8 mouse cellular contexts compared by ENCODE assay signal in genomic region chr10:81602741-81603151, GRCm38 (mm10). TPM values are rescaled to one million over a fixed set of nuclear protein-coding genes. Genes with fewer than 3 reads are reported as not detected.
A peak's percentile ranks its signal among the peaks of the same experiment; 100 is the strongest.
DNase-seq lines count a peak whose midpoint lies in the region; ATAC-seq and TF ChIP-seq lines count a peak whose summit lies in the region.

No protein-coding gene starts in this region.

- intact Hi-C loops in left cerebral cortex, postnatal 10 days (cut with DNase I), result loop anchor here (10.0 kb wide), 1 partner anchor 48 kb away; the partner anchor contains the start of gene Aes

- no peak overlapping the region for H3K4me3 ChIP-seq in forebrain, embryonic 15.5 days
- H3K4me3 ChIP-seq in forebrain, embryonic 11.5 days (ENCODE audit: low read depth, low read length), result no peak overlapping the region
- H3K4me3 ChIP-seq in heart, postnatal 0 days (ENCODE audit: low read depth, low read length), result no peak overlapping the region

- peaks cover 12% of the 10 kb centered on the region; the same call in 1 of the 2 replicates for H3K27me3 ChIP-seq in forebrain, embryonic 15.5 days
- peaks cover 33% of the 10 kb centered on the region for H3K27me3 ChIP-seq in forebrain, embryonic 11.5 days (ENCODE audit: control insufficient read depth, insufficient read depth, low read length)
- H3K27me3 ChIP-seq in heart, postnatal 0 days (ENCODE audit: control insufficient read depth, insufficient read depth, low read length), result no peaks in the 10 kb centered on the region

- peak; percentile 73 for TF ChIP-seq CTCF in heart, postnatal 0 days (IDR thresholded peaks at IDR 0.05; ENCODE audit: low read depth)

- no peak for ATAC-seq in forebrain, embryonic 15.5 days (replicated peaks)
- no peak for ATAC-seq in forebrain, embryonic 11.5 days (replicated peaks; ENCODE audit: low FRiP score)
- ATAC-seq in heart, postnatal 0 days (ENCODE audit: insufficient read depth, low read depth), result no peak
- ATAC-seq in megakaryocyte-erythroid progenitor cell, adult 5-6 weeks (replicated peaks; ENCODE audit: low FRiP score, low TSS enrichment, poor library complexity, severe bottlenecking), result peak; percentile 25

- H3K27ac ChIP-seq in forebrain, embryonic 15.5 days (replicated peaks), result peak overlapping the region; percentile 12; the same call in 1 of the 2 replicates
- no peak overlapping the region for H3K27ac ChIP-seq in forebrain, embryonic 11.5 days (ENCODE audit: low read depth, low read length)
- H3K27ac ChIP-seq in heart, postnatal 0 days (ENCODE audit: low read depth), result peak overlapping the region; percentile 22; the same call in 1 of the 2 replicates

- H3K9me3 ChIP-seq in forebrain, embryonic 15.5 days, result no peaks in the 10 kb centered on the region
- no peaks in the 10 kb centered on the region for H3K9me3 ChIP-seq in forebrain, embryonic 11.5 days (ENCODE audit: control insufficient read depth, low read length)
- H3K9me3 ChIP-seq in heart, postnatal 0 days (replicated peaks; ENCODE audit: control insufficient read depth, low read length), result no peaks in the 10 kb centered on the region

- 16% methylated on average over 4 of the region's 4 CpGs for WGBS in forebrain, embryonic 15.5 days
- 26% methylated on average over 4 of the region's 4 CpGs for WGBS in forebrain, embryonic 11.5 days
- WGBS in heart, postnatal 0 days, result 20% methylated on average over 4 of the region's 4 CpGs

- TF ChIP-seq EP300 in heart, postnatal 0 days (IDR thresholded peaks at IDR 0.05; ENCODE audit: low read depth), result no peak

- H3K4me1 ChIP-seq in forebrain, embryonic 15.5 days, result peaks cover 42% of the 10 kb centered on the region
- peaks cover 8% of the 10 kb centered on the region for H3K4me1 ChIP-seq in forebrain, embryonic 11.5 days (replicated peaks; ENCODE audit: control insufficient read depth, insufficient read depth, low read length)
- peaks cover 25% of the 10 kb centered on the region for H3K4me1 ChIP-seq in heart, postnatal 0 days (ENCODE audit: control insufficient read depth, insufficient read depth)

- H3K4me2 ChIP-seq in forebrain, embryonic 15.5 days (replicated peaks), result no peak overlapping the region
- H3K4me2 ChIP-seq in forebrain, embryonic 11.5 days (ENCODE audit: low read depth, low read length, severe bottlenecking), result no peak overlapping the region
- H3K4me2 ChIP-seq in heart, postnatal 0 days (ENCODE audit: low read depth, low read length), result no peak overlapping the region

- no peak overlapping the region for H3K9ac ChIP-seq in forebrain, embryonic 15.5 days (replicated peaks)
- no peak overlapping the region for H3K9ac ChIP-seq in forebrain, embryonic 11.5 days (ENCODE audit: low read length)
- no peak overlapping the region for H3K9ac ChIP-seq in heart, postnatal 0 days (replicated peaks; ENCODE audit: low read depth, low read length)

- no peaks in the 10 kb centered on the region for H3K36me3 ChIP-seq in forebrain, embryonic 15.5 days
- no peaks in the 10 kb centered on the region for H3K36me3 ChIP-seq in forebrain, embryonic 11.5 days (ENCODE audit: control insufficient read depth, insufficient read depth, low read length)
- no peaks in the 10 kb centered on the region for H3K36me3 ChIP-seq in heart, postnatal 0 days (replicated peaks; ENCODE audit: control insufficient read depth, insufficient read depth, low read length)

- DNase-seq in forebrain, embryonic 11.5 days (ENCODE audit: low spot score), result no peak
- DNase-seq in 3T3-L1 (ENCODE audit: low read depth, low spot score) (peak; percentile 78), adipocyte (ENCODE audit: low spot score) (peak; percentile 61)
- DNase-seq in heart, postnatal 0 days (ENCODE audit: low spot score), result peak; percentile 91
- no peak for DNase-seq in left cerebral cortex, postnatal 10 days (ENCODE audit: extremely low spot score in 1 of 2, low spot score in 2 of 2)
- DNase-seq in layer of hippocampus, adult 9-10 months (ENCODE audit: low spot score), result no peak

RNA-seq across cellular contexts. Expression of gene Tle6, which starts 1.9 kb away (rescaled TPM):
- polyA plus RNA-seq in forebrain, embryonic 15.5 days (2015; fragmentation: Nextera tagmentation; extraction: Ambion mirVana), result 3.0 and 4.2 TPM in 2 replicates
- polyA plus RNA-seq in forebrain, embryonic 11.5 days (2014; fragmentation: Nextera tagmentation; extraction: Ambion mirVana), result 3.9 and 7.7 TPM in 2 replicates
- 18.6 and 41.4 TPM in 2 replicates for total RNA-seq in heart, postnatal 0 days (2014; rRNA removed; ENCODE audit: low replicate concordance)
- polyA plus RNA-seq in heart, postnatal 0 days (2015; fragmentation: Nextera tagmentation; extraction: Ambion mirVana), result 19.3 and 23.1 TPM in 2 replicates
- total RNA-seq in megakaryocyte-erythroid progenitor cell, adult 5-6 weeks (2014; fragmentation: Nextera tagmentation), result 7.9 and 14.3 TPM in 2 replicates
- total RNA-seq in megakaryocyte-erythroid progenitor cell, adult 5-6 weeks (2017), result 3.5 and 14.3 TPM in 2 replicates
- total RNA-seq in left cerebral cortex, postnatal 10 days (2021), result 1 to 10 TPM in 1 of 2 experiments, under 1 TPM in 1; 0.93 to 3.0 TPM

RNA-seq across cellular contexts. Expression of gene BC025920, which starts 3.3 kb away (rescaled TPM):
- 3.0 and 3.1 TPM in 2 replicates for polyA plus RNA-seq in forebrain, embryonic 15.5 days (2015; fragmentation: Nextera tagmentation; extraction: Ambion mirVana)
- 1.6 and 2.1 TPM in 2 replicates for polyA plus RNA-seq in forebrain, embryonic 11.5 days (2014; fragmentation: Nextera tagmentation; extraction: Ambion mirVana)
- total RNA-seq in heart, postnatal 0 days (2014; rRNA removed; ENCODE audit: low replicate concordance), result 1.7 and 2.7 TPM in 2 replicates
- polyA plus RNA-seq in heart, postnatal 0 days (2015; fragmentation: Nextera tagmentation; extraction: Ambion mirVana), result 0.38 and 0.44 TPM in 2 replicates
- 3.4 and 4.5 TPM in 2 replicates for total RNA-seq in megakaryocyte-erythroid progenitor cell, adult 5-6 weeks (2014; fragmentation: Nextera tagmentation)
- total RNA-seq in megakaryocyte-erythroid progenitor cell, adult 5-6 weeks (2017), result 2.8 and 4.6 TPM in 2 replicates
- total RNA-seq in left cerebral cortex, postnatal 10 days (2021), result 1 to 10 TPM; 1.9 to 2.2 TPM

RNA-seq across cellular contexts. Expression of gene Sirt6, which starts 24.9 kb away (rescaled TPM):
- 56.5 and 56.7 TPM in 2 replicates for polyA plus RNA-seq in forebrain, embryonic 15.5 days (2015; fragmentation: Nextera tagmentation; extraction: Ambion mirVana)
- 45.0 and 45.5 TPM in 2 replicates for polyA plus RNA-seq in forebrain, embryonic 11.5 days (2014; fragmentation: Nextera tagmentation; extraction: Ambion mirVana)
- 10.9 and 24.7 TPM in 2 replicates for total RNA-seq in heart, postnatal 0 days (2014; rRNA removed; ENCODE audit: low replicate concordance)
- 16.2 and 16.6 TPM in 2 replicates for polyA plus RNA-seq in heart, postnatal 0 days (2015; fragmentation: Nextera tagmentation; extraction: Ambion mirVana)
- total RNA-seq in megakaryocyte-erythroid progenitor cell, adult 5-6 weeks (2014; fragmentation: Nextera tagmentation), result 13.7 and 18.3 TPM in 2 replicates
- 2.1 and 5.5 TPM in 2 replicates for total RNA-seq in megakaryocyte-erythroid progenitor cell, adult 5-6 weeks (2017)
- 10 to 100 TPM; 28.0 to 29.3 TPM for total RNA-seq in left cerebral cortex, postnatal 10 days (2021)

RNA-seq across cellular contexts. Expression of gene Ankrd24, which starts 25.6 kb away (rescaled TPM):
- polyA plus RNA-seq in forebrain, embryonic 15.5 days (2015; fragmentation: Nextera tagmentation; extraction: Ambion mirVana), result 11.5 and 12.6 TPM in 2 replicates
- polyA plus RNA-seq in forebrain, embryonic 11.5 days (2014; fragmentation: Nextera tagmentation; extraction: Ambion mirVana), result 3.9 and 4.1 TPM in 2 replicates
- 48.5 and 54.5 TPM in 2 replicates for total RNA-seq in heart, postnatal 0 days (2014; rRNA removed; ENCODE audit: low replicate concordance)
- 8.9 and 9.1 TPM in 2 replicates for polyA plus RNA-seq in heart, postnatal 0 days (2015; fragmentation: Nextera tagmentation; extraction: Ambion mirVana)
- total RNA-seq in megakaryocyte-erythroid progenitor cell, adult 5-6 weeks (2014; fragmentation: Nextera tagmentation), result 7.7 and 10.4 TPM in 2 replicates
- total RNA-seq in megakaryocyte-erythroid progenitor cell, adult 5-6 weeks (2017), result 2.1 and 3.0 TPM in 2 replicates
- 10 to 100 TPM; 34.1 to 35.1 TPM for total RNA-seq in left cerebral cortex, postnatal 10 days (2021)

RNA-seq across cellular contexts. Expression of gene Tle2, which starts 28.4 kb away (rescaled TPM):
- 27.3 and 28.0 TPM in 2 replicates for polyA plus RNA-seq in forebrain, embryonic 15.5 days (2015; fragmentation: Nextera tagmentation; extraction: Ambion mirVana)
- 7.2 and 8.1 TPM in 2 replicates for polyA plus RNA-seq in forebrain, embryonic 11.5 days (2014; fragmentation: Nextera tagmentation; extraction: Ambion mirVana)
- 6.8 and 10.4 TPM in 2 replicates for total RNA-seq in heart, postnatal 0 days (2014; rRNA removed; ENCODE audit: low replicate concordance)
- 11.1 and 11.9 TPM in 2 replicates for polyA plus RNA-seq in heart, postnatal 0 days (2015; fragmentation: Nextera tagmentation; extraction: Ambion mirVana)
- total RNA-seq in megakaryocyte-erythroid progenitor cell, adult 5-6 weeks (2014; fragmentation: Nextera tagmentation), result 4.2 and 5.9 TPM in 2 replicates
- total RNA-seq in megakaryocyte-erythroid progenitor cell, adult 5-6 weeks (2017), result 0.33 and 0.69 TPM in 2 replicates
- 10 to 100 TPM; 20.9 to 22.4 TPM for total RNA-seq in left cerebral cortex, postnatal 10 days (2021)

Comparison
In these comparisons a context has a peak if more than half of its experiments do, and no peak if none do; other contexts are left out.
1. DNase-seq: peak in 3T3-L1 (single experiment), adipocyte (single experiment) and heart, postnatal 0 days (single experiment); none in forebrain, embryonic 11.5 days (single experiment), left cerebral cortex, postnatal 10 days (0 of 2) and layer of hippocampus, adult 9-10 months (single experiment).